Mouse (Mus musculus) cerebral cortex, adult 2 months (tissue): ENCODE measurements around the gene Rhpn2.

ENCODE experiments used
- WGBS: fragments of 180-500 bp; shearing (Covaris S2); methylation state at CpG from one replicate; pipeline ENCODE4 v1.1.7; 2018; 5-methylcytosine and 5-hydroxymethylcytosine counted together

Rhpn2 gene

GRCm38 (mm10) chr7:35395734-35396456 is 61.9 kb downstream of the Rhpn2 start:
- WGBS, result 12% methylated on average over 17 of the region's 17 CpGs

DNA sequence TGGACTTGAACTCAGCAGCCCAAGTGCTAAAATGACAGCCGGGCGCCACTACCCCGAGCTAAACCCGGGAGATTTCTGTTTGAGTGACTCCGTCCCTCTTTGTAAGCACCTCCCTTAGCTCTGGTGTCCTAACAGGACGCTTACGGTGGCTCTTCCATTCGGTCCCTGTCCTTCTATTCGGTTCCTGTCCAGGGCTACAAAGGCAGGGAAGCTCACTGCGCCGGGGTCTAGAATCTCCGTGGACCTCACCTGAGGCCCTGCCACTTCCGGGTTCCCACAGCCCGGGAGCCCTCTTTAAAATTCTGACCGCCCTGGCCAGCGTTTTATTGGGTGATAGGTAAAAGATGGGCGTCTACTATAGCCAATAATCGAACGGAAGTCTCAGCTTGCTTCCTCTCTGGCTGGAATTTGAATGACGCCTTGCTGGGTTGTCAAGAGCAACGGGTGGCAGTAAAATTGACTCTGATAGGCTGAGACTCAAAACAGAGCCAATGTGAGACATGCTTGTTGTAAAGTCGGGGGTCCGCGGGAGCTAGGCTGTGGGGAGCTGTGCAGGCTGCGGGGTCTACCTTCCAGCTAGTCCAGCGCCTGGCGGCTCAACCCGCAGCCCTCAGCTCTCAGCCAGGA is 62.7 kb downstream of the Rhpn2 start, which contains the start of the genes Faap24 and Cep89:
Faap24 (minus strand) TSS at position 295 of the 627 bp plus-strand sequence.
Cep89 (plus strand) TSS at position 494 of the 627 bp plus-strand sequence.
- under 1% methylated on average over 28 of the region's 28 CpGs for WGBS

- WGBS, result 82% methylated on average over 4 of the region's 4 CpGs
Measured at GRCm38 (mm10) chr7:35401169-35401568, 67.2 kb downstream of the Rhpn2 start.

DNA sequence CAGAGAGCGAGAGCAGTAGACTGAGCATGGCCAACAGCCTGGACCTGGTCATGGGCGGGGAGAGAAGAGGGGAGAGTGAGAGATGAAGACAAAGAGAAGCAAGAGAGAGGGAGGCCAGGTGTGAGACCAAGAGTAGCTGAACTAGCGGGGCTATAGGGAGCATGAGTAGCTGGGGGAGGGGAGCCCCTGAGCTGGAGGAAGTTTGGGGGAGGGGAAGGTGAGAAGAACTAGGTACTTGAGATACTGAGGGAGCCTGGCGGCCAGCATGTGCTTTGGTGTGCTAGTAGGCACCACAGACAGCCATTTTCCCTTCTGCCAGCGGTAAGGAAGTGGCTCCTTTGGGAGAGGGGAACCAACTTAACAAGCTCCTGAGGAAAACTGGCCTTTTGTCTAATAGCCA is 81.3 kb downstream of the Rhpn2 start:
- 94% methylated on average over 5 of the region's 5 CpGs for WGBS

DNA sequence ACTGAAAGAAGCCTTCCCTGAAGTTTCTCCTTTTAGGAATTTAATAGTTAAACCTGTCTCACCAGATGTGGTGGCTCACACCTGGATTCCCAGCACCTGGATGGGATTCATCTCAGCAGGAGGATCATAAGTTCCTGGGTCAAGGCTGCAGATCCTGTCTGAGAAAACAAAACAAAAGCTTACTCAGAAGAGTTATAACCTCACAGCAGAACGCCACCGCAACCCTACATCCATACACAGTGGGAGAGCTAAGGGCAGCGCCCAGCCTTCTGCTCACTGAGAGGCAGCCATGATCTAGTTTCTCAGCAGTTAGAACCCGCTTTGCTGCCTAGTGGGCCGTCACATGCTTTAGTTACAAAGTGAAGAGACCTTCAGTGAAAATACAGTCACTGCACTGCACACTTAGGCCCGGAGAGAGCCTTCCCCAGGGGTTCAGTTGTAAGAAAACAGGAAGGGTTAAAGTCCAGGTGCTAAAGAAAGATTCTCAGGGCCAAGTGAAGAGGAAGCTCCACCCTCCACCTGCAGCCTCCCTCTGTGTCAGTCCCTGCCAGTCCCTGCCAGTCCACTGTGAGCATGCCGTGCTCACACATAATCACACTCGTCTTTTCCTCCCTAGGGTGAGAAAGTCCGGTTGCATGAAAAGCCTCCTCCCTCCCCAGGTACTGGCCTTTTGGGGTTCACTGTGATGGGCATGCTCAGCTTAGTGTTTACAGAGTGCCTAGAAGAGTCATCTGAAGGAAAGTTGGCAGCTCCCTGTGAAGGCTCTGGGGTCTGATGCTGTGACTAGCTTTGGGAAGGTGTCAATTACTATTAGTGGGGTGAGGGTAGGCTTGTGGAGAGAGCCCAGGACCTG is 82.1 kb downstream of the Rhpn2 start:
- 89% methylated on average over 9 of the region's 9 CpGs for WGBS

DNA sequence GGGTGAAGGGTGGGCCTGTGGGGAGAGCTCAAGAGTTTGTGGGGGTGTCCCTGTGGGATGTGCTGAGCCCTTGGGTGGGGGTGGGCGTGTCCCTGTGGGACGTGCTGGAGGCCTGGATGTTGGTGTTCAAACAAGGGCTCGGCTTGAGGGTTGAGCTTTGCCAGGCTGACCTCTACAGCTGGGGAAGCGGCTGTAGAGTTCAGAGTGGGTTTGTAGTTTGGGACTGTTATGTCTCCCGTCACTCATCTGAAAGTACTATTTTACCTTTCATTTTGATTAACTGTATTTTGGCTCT is 82.6 kb downstream of the Rhpn2 start:
- WGBS, result 88% methylated on average over 5 of the region's 5 CpGs

DNA sequence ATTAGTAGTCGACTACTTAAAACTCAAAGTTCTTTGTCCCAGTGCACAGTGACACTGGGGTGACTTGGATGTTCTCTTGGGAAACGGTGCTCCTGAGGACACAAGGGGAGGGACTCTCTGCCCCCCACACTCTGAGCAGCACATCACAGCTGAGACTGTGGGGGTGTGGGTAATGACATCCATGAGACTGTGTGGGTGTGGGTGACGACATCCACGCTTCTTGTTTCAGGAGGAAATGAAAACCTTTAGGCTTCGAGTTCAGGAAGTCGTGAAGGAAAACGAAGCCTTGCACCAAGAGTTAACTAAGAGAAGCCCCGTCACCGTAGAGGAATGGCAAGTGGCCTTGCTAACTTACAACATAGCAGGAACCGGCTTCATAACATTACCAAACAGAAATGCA is 89.1 kb downstream of the Rhpn2 start:
- WGBS, result 83% methylated on average over 10 of the region's 10 CpGs

DNA sequence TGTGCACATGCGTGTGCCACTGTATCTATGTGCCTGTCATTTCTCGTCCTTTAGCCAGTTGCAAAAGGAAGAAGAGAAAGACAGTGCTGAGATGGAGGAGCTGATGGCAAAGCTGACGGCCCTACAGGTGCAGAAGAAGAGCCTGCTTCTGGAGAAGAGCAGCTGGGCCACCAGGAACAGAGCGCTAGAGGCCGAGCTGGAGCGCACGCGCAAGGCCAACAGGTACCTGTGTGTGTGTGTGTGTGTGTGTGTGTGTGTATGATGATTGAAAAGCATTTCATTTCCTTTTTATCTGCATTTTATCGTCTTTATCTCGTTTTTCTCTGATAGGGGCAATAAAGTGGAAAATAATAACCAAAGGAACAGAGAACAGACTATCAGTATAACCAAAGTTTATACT is 94.2 kb downstream of the Rhpn2 start:
- WGBS, result 94% methylated on average over 10 of the region's 10 CpGs

- WGBS, result 84% methylated on average over 9 of the region's 9 CpGs
Measured at GRCm38 (mm10) chr7:35435266-35435665, 101.3 kb downstream of the Rhpn2 start.
